Mouse (Mus musculus): Measurements from ENCODE around the gene Proz. TPM values are rescaled to one million over a fixed set of nuclear protein-coding genes. Genes with fewer than 3 reads are reported as not detected.

The Proz gene
- polyA plus RNA-seq, 1 experiment, result 0.07 TPM

GRCm38 (mm10) chr8:13037015-13037414, 23.7 kb upstream of the Proz start, which contains the start of gene F10:
Gene F10, plus strand, starts transcription at chr8:13037308.
- Histone ChIP-seq H3K27me3 (ENCODE audit: control insufficient read depth, insufficient read depth, low read length) (no peaks in the 10 kb centered on the region), H3K4me1 (ENCODE audit: control insufficient read depth, insufficient read depth, low read length) (no peaks in the 10 kb centered on the region), H3K4me3 (ENCODE audit: control insufficient read depth, low read depth, low read length) (no peak within 1 kb of the TSS), H3K27ac (ENCODE audit: control insufficient read depth, insufficient read depth, low read depth, low read length) (no peak within 1 kb of the TSS), H3K36me3 (ENCODE audit: control insufficient read depth, insufficient read depth, low read length) (no peaks in the 10 kb centered on the region)
- TF ChIP-seq POLR2A (IDR thresholded peaks at IDR 0.05; ENCODE audit: control insufficient read depth, low read depth, low read length) (no peak), CTCF (IDR thresholded peaks at IDR 0.05; ENCODE audit: control insufficient read depth, insufficient read depth, insufficient replicate concordance, low read depth, low read length) (no peak)

DNA sequence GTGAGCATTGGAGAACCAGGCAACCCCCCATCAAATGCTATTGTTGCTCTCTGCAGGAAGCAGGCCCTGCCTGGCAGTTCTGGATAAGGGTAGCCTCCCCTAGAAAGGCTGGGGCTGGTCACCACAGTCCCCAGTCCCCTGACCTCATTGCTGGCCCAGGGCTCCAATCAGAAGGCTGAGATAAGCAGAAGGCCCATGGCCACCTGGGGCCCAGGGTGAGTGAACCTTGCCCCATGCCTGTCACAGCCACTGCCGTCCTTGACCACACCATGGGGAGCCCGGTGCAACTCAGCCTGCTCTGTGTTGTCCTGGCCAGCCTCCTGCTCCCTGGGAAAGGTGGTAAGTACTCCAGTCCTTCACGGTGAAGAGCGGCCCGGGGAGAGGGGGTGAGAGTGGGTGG, 23.1 kb upstream of the Proz start:
- Histone ChIP-seq H3K27me3 (ENCODE audit: control insufficient read depth, insufficient read depth, low read length) (no peaks in the 10 kb centered on the region), H3K4me1 (ENCODE audit: control insufficient read depth, insufficient read depth, low read length) (no peaks in the 10 kb centered on the region), H3K4me3 (ENCODE audit: control insufficient read depth, low read depth, low read length) (no peak overlapping the region), H3K36me3 (ENCODE audit: control insufficient read depth, insufficient read depth, low read length) (no peaks in the 10 kb centered on the region), H3K27ac (ENCODE audit: control insufficient read depth, insufficient read depth, low read depth, low read length) (no peak overlapping the region)
- TF ChIP-seq POLR2A (IDR thresholded peaks at IDR 0.05; ENCODE audit: control insufficient read depth, low read depth, low read length), result no peak
- no peak for TF ChIP-seq CTCF (IDR thresholded peaks at IDR 0.05; ENCODE audit: control insufficient read depth, insufficient read depth, insufficient replicate concordance, low read depth, low read length)

DNA sequence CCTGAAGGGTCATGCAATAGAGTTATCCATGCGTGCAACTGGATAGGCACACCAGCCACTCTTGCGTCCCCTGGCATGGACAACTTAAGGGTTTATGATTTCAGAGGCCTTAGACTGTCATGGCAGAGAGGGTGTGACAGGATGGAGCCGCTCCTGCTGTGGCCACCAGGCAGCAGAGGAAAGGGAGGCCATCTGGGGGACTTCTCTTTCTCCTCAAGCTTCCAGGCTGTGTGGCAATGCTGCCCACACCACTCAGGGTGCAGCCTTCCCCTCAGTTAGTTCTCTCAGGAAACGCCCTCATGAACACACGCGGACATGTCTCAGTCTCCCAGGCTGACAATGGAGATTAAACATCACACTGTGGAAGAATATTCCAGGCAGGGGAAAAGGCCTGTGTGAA, 21.7 kb upstream of the Proz start:
- Histone ChIP-seq H3K4me3 (ENCODE audit: control insufficient read depth, low read depth, low read length) (no peak overlapping the region), H3K36me3 (ENCODE audit: control insufficient read depth, insufficient read depth, low read length) (no peaks in the 10 kb centered on the region), H3K4me1 (ENCODE audit: control insufficient read depth, insufficient read depth, low read length) (no peaks in the 10 kb centered on the region), H3K27ac (ENCODE audit: control insufficient read depth, insufficient read depth, low read depth, low read length) (no peak overlapping the region), H3K27me3 (ENCODE audit: control insufficient read depth, insufficient read depth, low read length) (no peaks in the 10 kb centered on the region)
- TF ChIP-seq CTCF (IDR thresholded peaks at IDR 0.05; ENCODE audit: control insufficient read depth, insufficient read depth, insufficient replicate concordance, low read depth, low read length), result no peak
- TF ChIP-seq POLR2A (IDR thresholded peaks at IDR 0.05; ENCODE audit: control insufficient read depth, low read depth, low read length), result no peak

- no peaks in the 10 kb centered on the region for H3K36me3 ChIP-seq (ENCODE audit: control insufficient read depth, insufficient read depth, low read length)
- no peaks in the 10 kb centered on the region for H3K4me1 ChIP-seq (ENCODE audit: control insufficient read depth, insufficient read depth, low read length)
- H3K27ac ChIP-seq (ENCODE audit: control insufficient read depth, insufficient read depth, low read depth, low read length), result no peak overlapping the region
- H3K4me3 ChIP-seq (ENCODE audit: control insufficient read depth, low read depth, low read length), result no peak overlapping the region
- no peak for TF ChIP-seq CTCF (IDR thresholded peaks at IDR 0.05; ENCODE audit: control insufficient read depth, insufficient read depth, insufficient replicate concordance, low read depth, low read length)
- TF ChIP-seq POLR2A (IDR thresholded peaks at IDR 0.05; ENCODE audit: control insufficient read depth, low read depth, low read length), result no peak
- H3K27me3 ChIP-seq (ENCODE audit: control insufficient read depth, insufficient read depth, low read length), result no peaks in the 10 kb centered on the region
Observed at GRCm38 (mm10) chr8:13041459-13041858, 19.3 kb upstream of the Proz start.

DNA sequence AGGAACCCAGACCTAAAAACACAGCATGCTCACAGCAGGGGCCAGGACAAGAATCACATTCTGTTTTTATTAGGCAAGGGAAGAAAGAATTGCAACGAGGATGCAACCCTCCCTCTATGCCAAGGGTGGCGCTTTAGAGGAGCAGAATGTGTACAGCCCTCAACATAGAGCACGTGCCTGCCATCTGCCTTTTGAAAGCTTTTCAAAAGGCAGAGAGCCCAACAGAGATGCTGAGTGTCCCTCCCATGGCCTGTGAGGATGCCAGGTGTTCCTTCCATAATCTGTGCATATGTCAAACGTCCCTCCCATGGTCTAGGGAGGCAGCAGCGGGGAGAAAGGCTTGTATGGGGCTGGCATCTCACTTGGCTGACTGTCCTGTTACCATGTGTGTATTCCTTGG, 13.1 kb upstream of the Proz start:
- Histone ChIP-seq H3K27ac (ENCODE audit: control insufficient read depth, insufficient read depth, low read depth, low read length) (no peak overlapping the region), H3K4me1 (ENCODE audit: control insufficient read depth, insufficient read depth, low read length) (no peaks in the 10 kb centered on the region), H3K27me3 (ENCODE audit: control insufficient read depth, insufficient read depth, low read length) (no peaks in the 10 kb centered on the region), H3K36me3 (ENCODE audit: control insufficient read depth, insufficient read depth, low read length) (no peaks in the 10 kb centered on the region), H3K4me3 (ENCODE audit: control insufficient read depth, low read depth, low read length) (no peak overlapping the region)
- no peak for TF ChIP-seq CTCF (IDR thresholded peaks at IDR 0.05; ENCODE audit: control insufficient read depth, insufficient read depth, insufficient replicate concordance, low read depth, low read length)

DNA sequence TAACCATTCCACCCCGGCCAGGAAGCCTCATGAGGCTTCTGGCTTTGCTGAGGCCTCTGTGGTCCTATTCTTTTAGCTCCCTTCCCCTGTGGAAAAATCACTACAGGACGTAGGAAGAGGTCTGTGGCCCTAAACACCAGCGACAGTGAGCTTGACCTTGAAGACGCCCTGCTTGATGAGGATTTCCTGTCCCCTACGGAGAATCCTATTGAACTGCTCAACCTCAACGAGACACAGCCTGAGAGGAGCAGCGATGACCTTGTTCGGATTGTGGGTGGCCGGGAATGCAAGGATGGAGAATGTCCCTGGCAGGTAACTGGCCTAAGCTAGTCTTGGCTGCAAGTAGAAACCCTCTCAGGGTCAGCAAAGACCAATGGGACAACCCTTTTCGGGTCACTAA, 10.2 kb upstream of the Proz start:
- Histone ChIP-seq H3K4me1 (ENCODE audit: control insufficient read depth, insufficient read depth, low read length) (peaks cover 7% of the 10 kb centered on the region), H3K4me3 (ENCODE audit: control insufficient read depth, low read depth, low read length) (no peak overlapping the region), H3K27me3 (ENCODE audit: control insufficient read depth, insufficient read depth, low read length) (no peaks in the 10 kb centered on the region), H3K36me3 (ENCODE audit: control insufficient read depth, insufficient read depth, low read length) (no peaks in the 10 kb centered on the region), H3K27ac (ENCODE audit: control insufficient read depth, insufficient read depth, low read depth, low read length) (no peak overlapping the region)
- TF ChIP-seq CTCF (IDR thresholded peaks at IDR 0.05; ENCODE audit: control insufficient read depth, insufficient read depth, insufficient replicate concordance, low read depth, low read length) (no peak), POLR2A (IDR thresholded peaks at IDR 0.05; ENCODE audit: control insufficient read depth, low read depth, low read length) (no peak)

DNA sequence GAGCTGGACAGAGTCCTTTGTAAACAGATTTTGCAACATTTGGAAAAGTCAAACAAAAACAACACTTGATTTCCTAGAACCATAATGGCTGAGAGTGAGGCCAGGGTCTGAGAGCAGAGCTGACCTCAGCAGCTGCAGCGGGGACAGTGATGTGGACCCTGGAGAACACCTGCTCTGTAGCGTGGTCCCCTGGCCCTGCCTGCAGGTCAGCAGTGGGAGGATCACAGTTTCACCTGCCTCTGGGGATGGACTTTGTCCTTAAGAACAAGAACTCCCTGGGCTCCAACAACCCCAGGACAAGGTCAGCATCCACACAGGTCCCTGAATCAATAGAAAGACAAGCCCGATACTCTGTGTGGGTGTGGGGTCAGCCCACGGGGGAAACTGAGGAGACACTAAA, 3.4 kb upstream of the Proz start:
- Histone ChIP-seq H3K4me3 (ENCODE audit: control insufficient read depth, low read depth, low read length) (no peak overlapping the region), H3K27ac (ENCODE audit: control insufficient read depth, insufficient read depth, low read depth, low read length) (no peak overlapping the region), H3K27me3 (ENCODE audit: control insufficient read depth, insufficient read depth, low read length) (no peaks in the 10 kb centered on the region), H3K4me1 (ENCODE audit: control insufficient read depth, insufficient read depth, low read length) (peaks cover 7% of the 10 kb centered on the region), H3K36me3 (ENCODE audit: control insufficient read depth, insufficient read depth, low read length) (no peaks in the 10 kb centered on the region)
- no peak for TF ChIP-seq POLR2A (IDR thresholded peaks at IDR 0.05; ENCODE audit: control insufficient read depth, low read depth, low read length)
- TF ChIP-seq CTCF (IDR thresholded peaks at IDR 0.05; ENCODE audit: control insufficient read depth, insufficient read depth, insufficient replicate concordance, low read depth, low read length), result no peak

GRCm38 (mm10) chr8:13063112-13063511, 2.4 kb downstream of the Proz start:
- Histone ChIP-seq H3K27me3 (ENCODE audit: control insufficient read depth, insufficient read depth, low read length) (no peaks in the 10 kb centered on the region), H3K36me3 (ENCODE audit: control insufficient read depth, insufficient read depth, low read length) (no peaks in the 10 kb centered on the region), H3K27ac (ENCODE audit: control insufficient read depth, insufficient read depth, low read depth, low read length) (no peak overlapping the region), H3K4me3 (ENCODE audit: control insufficient read depth, low read depth, low read length) (no peak overlapping the region), H3K4me1 (ENCODE audit: control insufficient read depth, insufficient read depth, low read length) (peaks cover 4% of the 10 kb centered on the region)
- TF ChIP-seq CTCF (IDR thresholded peaks at IDR 0.05; ENCODE audit: control insufficient read depth, insufficient read depth, insufficient replicate concordance, low read depth, low read length) (no peak), POLR2A (IDR thresholded peaks at IDR 0.05; ENCODE audit: control insufficient read depth, low read depth, low read length) (no peak)

Measured in testis, adult 2 months (tissue).